Mouse (Mus musculus) liver, adult 2 months (tissue): ENCODE data around the gene Teddm2. TPM values are rescaled to one million over a fixed set of nuclear protein-coding genes. Genes with fewer than 3 reads are reported as not detected.

ENCODE experiments used
- DNase-seq: peaks from one replicate; pipeline ENCODE4 v3.0.0-alpha.2; 2011; ENCODE audit warnings: low read depth, low spot score; ENCODE audit errors: extremely low read depth
- H3K27ac ChIP-seq: fragments of 200-500 bp; replicated peaks from 2 replicates; pipeline ENCODE4 v1.5.1; 2012; ENCODE audit warnings: low read depth, mild to moderate bottlenecking, control low read depth, inconsistent platforms, low read length; ENCODE audit not compliant: insufficient read depth
- H3K27me3 ChIP-seq: fragments of 200-500 bp; 2 replicates; pipeline ENCODE4 v1.6.1; 2012; ENCODE audit warnings: mild to moderate bottlenecking, moderate library complexity, low read length, inconsistent platforms; ENCODE audit not compliant: control insufficient read depth, insufficient read depth
- H3K36me3 ChIP-seq: fragments of 200-500 bp; 2 replicates; pipeline ENCODE4 v1.6.1; 2012; ENCODE audit warnings: low read length, inconsistent platforms; ENCODE audit not compliant: control insufficient read depth, insufficient read depth
- H3K4me1 ChIP-seq: fragments of 200-500 bp; 2 replicates; pipeline ENCODE4 v1.6.1; 2011; ENCODE audit warnings: low read length; ENCODE audit not compliant: control insufficient read depth, insufficient read depth
- H3K4me3 ChIP-seq: fragments of 200-500 bp; 2 replicates; pipeline ENCODE4 v1.5.1; 2011; ENCODE audit warnings: low read depth, mild to moderate bottlenecking, control low read depth, low read length, moderate library complexity; ENCODE audit not compliant: insufficient read depth
- H3K79me2 ChIP-seq: fragments of 200-500 bp; 2 replicates; pipeline ENCODE4 v1.6.1; 2012; ENCODE audit warnings: inconsistent platforms, mild to moderate bottlenecking, low read length, moderate library complexity; ENCODE audit not compliant: control insufficient read depth, insufficient read depth
- H3K9ac ChIP-seq: fragments of 200-500 bp; 2 replicates; pipeline ENCODE4 v1.6.1; 2012; ENCODE audit warnings: low read depth, mild to moderate bottlenecking, control low read depth, inconsistent platforms, low read length
- CTCF ChIP-seq: fragments of 200-500 bp; IDR thresholded peaks from 2 replicates; pipeline ENCODE4 v1.5.1; 2011; ENCODE audit warnings: low read depth, low read length, control low read depth
- POLR2A ChIP-seq: fragments of 200-500 bp; IDR thresholded peaks from 2 replicates; pipeline ENCODE4 v1.6.1; 2011; ENCODE audit warnings: low read length, control low read depth; ENCODE audit not compliant: insufficient read depth; ENCODE audit errors: extremely low read depth
- WGBS: fragments of 180-500 bp; shearing (Covaris S2); methylation state at CpG from one replicate; pipeline ENCODE4 v1.1.7; 2018; 5-methylcytosine and 5-hydroxymethylcytosine counted together
- polyA plus RNA-seq: library from polyadenylated mRNA; depleted of rRNA; stranded (reverse); fragments of >200 nt; gene quantifications from 2 replicates; pipeline ENCODE4 v1.2.3, GENCODE M21; 2012
- total RNA-seq: library from RNA; depleted of rRNA; stranded (reverse); fragments of >200 nt; gene quantifications from 2 replicates; pipeline ENCODE4 v1.2.3, GENCODE M21; 2014

Gene Teddm2
- total and polyA plus RNA-seq, 2 experiments: 0.80 to 0.83 TPM

GRCm38 (mm10) chr1:153921642-153922041 lies 21.6 kb upstream of the Teddm2 start:
- TF ChIP-seq POLR2A (no peak), CTCF (no peak)
- 90% methylated on average over 3 of the region's 3 CpGs for WGBS
- Histone ChIP-seq H3K4me1 (peaks cover 8% of the 10 kb centered on the region; the same call in 1 of the 2 replicates), H3K4me3 (no peak overlapping the region), H3K79me2 (no peaks in the 10 kb centered on the region), H3K9ac (no peak overlapping the region), H3K27ac (no peak overlapping the region), H3K27me3 (no peaks in the 10 kb centered on the region), H3K36me3 (no peaks in the 10 kb centered on the region)
- DNase-seq: no peak

- Histone ChIP-seq H3K36me3 (no peaks in the 10 kb centered on the region), H3K27ac (peak overlapping the region; percentile 2; the same call in 1 of the 2 replicates), H3K79me2 (no peaks in the 10 kb centered on the region), H3K4me1 (peaks cover 8% of the 10 kb centered on the region; the same call in 1 of the 2 replicates), H3K27me3 (no peaks in the 10 kb centered on the region), H3K4me3 (no peak overlapping the region), H3K9ac (no peak overlapping the region)
- WGBS: 22% methylated on average over 3 of the region's 3 CpGs
- TF ChIP-seq CTCF (no peak), POLR2A (no peak)
- peak; percentile 65 for DNase-seq
Measured at GRCm38 (mm10) chr1:153918521-153919206, 18.6 kb upstream of the Teddm2 start.

GRCm38 (mm10) chr1:153913869-153914268 lies 13.8 kb upstream of the Teddm2 start:
- peaks cover 7% of the 10 kb centered on the region; the same call in 1 of the 2 replicates for H3K4me1 ChIP-seq
- H3K79me2 ChIP-seq: no peaks in the 10 kb centered on the region
- no peak overlapping the region for H3K9ac ChIP-seq
- no peak overlapping the region for H3K27ac ChIP-seq
- H3K27me3 ChIP-seq: no peaks in the 10 kb centered on the region
- DNase-seq: no peak
- peaks cover 7% of the 10 kb centered on the region; the same call in 1 of the 2 replicates for H3K36me3 ChIP-seq
- H3K4me3 ChIP-seq: no peak overlapping the region
- 87% methylated on average over 3 of the region's 3 CpGs for WGBS
- TF ChIP-seq CTCF (no peak), POLR2A (no peak)

DNA sequence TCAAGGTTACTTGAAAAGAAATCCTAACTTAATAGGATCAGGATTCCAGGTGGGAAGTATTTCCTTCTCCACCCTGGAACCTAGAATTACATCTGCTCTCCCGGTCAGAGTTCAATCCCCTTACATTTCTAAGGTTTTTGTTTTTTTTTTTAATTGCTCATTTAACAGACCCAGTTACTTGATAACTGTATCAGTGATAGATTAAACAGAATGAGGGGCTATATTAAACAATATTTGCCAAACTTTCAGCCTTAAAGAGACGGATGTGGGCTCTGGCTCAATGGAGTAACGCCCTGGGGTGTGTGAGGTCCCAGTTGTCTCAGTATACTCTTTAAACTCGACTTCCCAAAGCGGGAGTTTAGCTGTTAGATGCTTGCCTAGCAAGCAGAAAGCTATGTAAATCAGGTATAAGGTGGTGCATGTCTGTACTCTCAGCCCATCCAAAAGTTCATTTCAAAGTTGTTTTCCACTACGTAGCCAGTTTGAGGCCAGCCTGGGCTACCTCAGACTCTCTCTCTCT lies 11.3 kb upstream of the Teddm2 start:
- H3K4me1 ChIP-seq: peaks cover 2% of the 10 kb centered on the region; the same call in 1 of the 2 replicates
- H3K27ac ChIP-seq: no peak overlapping the region
- peak; percentile 52 for DNase-seq
- no peak overlapping the region for H3K4me3 ChIP-seq
- TF ChIP-seq CTCF (no peak), POLR2A (no peak)
- no peaks in the 10 kb centered on the region for H3K27me3 ChIP-seq
- no peaks in the 10 kb centered on the region for H3K79me2 ChIP-seq
- H3K36me3 ChIP-seq: peaks cover 32% of the 10 kb centered on the region
- H3K9ac ChIP-seq: no peak overlapping the region
- 81% methylated on average over 6 of the region's 6 CpGs for WGBS

- H3K27ac ChIP-seq: 0 out of 2 replicates have a peak overlapping the region, but pooled peaks have one; percentile 0
- H3K4me3 ChIP-seq: no peak overlapping the region
- no peaks in the 10 kb centered on the region for H3K79me2 ChIP-seq
- 72% methylated on average over 5 of the region's 5 CpGs for WGBS
- TF ChIP-seq POLR2A (no peak), CTCF (no peak)
- H3K36me3 ChIP-seq: peaks cover 38% of the 10 kb centered on the region
- H3K4me1 ChIP-seq: peaks cover 2% of the 10 kb centered on the region; the same call in 1 of the 2 replicates
- no peaks in the 10 kb centered on the region for H3K27me3 ChIP-seq
- DNase-seq: peak; percentile 51
- H3K9ac ChIP-seq: no peak overlapping the region
Measured at GRCm38 (mm10) chr1:153910423-153910822, 10.4 kb upstream of the Teddm2 start.

- 34% methylated on average over 9 of the region's 9 CpGs for WGBS
- Histone ChIP-seq H3K27me3 (no peaks in the 10 kb centered on the region), H3K27ac (0 out of 2 replicates have a peak overlapping the region, but pooled peaks have one; percentile 0), H3K79me2 (no peaks in the 10 kb centered on the region), H3K4me1 (peaks cover 2% of the 10 kb centered on the region; the same call in 1 of the 2 replicates), H3K9ac (no peak overlapping the region), H3K36me3 (peaks cover 43% of the 10 kb centered on the region), H3K4me3 (no peak overlapping the region)
- peak; percentile 56 for DNase-seq
- TF ChIP-seq CTCF (0 out of 2 replicates have a peak, but pooled peaks have one; percentile 6), POLR2A (no peak)
Measured at GRCm38 (mm10) chr1:153909963-153910291, 9.9 kb upstream of the Teddm2 start.
